Mouse (Mus musculus): Measurements from ENCODE around the gene Cd68.

Cd68 gene

DNA sequence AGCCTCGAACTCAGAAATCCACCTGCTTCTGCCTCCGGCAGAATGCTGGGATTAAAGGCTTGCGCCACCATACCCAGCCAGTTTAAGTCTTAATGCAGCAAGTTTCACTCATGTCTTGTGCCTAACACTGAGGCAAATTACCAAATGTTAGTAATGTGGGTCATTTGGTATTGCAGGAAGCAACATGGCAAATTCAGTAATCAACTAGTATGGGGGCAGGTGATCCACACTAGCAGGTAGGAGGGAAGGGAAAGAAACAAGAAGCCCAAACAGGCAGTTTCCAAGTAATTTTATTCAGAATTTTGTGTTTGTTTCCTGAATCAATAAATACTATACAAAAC, 682 bp upstream of the Cd68 start:
- no peak for DNase-seq (ENCODE audit: low read depth, low spot score)

DNA sequence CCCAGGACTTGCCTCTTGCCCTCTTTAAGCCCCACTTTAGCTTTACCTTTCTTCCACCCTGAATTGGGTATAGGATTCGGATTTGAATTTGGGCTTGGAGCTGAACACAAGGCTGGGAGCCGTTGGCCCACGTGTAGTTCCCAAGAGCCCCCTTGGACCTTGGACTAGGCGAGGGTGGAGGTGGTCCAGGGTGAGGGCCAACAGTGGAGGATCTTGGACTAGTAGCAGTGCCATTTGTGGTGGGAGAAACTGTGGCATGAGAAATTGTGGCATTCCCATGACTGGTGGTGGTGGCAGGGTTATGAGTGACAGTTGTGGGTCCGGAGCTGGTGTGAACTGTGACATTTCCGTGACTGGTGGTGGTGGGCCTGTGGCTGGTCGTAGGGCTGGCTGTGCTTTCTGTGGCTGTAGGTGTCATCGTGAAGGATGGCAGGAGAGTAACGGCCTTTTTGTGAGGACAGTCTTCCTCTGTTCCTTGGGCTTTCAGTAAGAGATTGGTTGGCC, 444 bp downstream of the Cd68 start:
- DNase-seq (ENCODE audit: low read depth, low spot score) = no peak

DNA sequence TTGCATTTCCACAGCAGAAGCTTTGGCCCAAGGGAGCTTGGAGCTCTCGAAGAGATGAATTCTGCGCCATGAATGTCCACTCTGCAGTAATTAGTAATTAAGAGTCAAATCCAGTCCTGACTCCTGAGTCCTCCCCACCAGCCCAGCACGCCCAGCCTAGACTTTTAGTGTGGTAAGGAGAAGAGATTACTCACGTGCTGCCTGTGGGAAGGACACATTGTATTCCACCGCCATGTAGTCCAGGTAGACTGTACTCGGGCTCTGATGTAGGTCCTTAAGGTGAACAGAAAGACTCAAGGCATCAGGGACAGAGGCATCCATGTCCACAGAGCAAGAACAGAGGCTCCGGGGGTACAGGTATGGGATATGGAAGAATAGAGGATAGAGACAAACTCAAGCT, 1.1 kb downstream of the Cd68 start:
- DNase-seq (ENCODE audit: low read depth, low spot score) = no peak

DNA sequence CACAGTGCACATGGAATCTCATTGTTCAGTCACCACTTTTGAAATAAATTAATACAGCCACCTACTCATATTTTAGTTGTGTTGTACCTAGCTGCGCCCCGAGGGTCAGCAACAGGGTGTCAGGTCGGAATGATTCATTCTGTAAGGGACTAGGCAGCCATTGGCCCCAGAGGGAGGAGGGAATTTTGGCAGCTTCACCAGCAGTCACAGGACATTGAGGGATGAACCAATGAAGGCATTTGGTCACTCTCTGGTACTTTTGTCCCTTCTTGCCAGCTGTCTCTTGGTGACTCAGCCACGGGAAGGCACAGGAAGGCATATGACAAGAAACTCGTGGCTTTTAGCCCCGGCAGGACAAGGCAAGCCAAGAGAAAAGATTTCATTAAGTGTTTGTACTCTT, 2.2 kb downstream of the Cd68 start:
- no peak for DNase-seq (ENCODE audit: low read depth, low spot score)

DNA sequence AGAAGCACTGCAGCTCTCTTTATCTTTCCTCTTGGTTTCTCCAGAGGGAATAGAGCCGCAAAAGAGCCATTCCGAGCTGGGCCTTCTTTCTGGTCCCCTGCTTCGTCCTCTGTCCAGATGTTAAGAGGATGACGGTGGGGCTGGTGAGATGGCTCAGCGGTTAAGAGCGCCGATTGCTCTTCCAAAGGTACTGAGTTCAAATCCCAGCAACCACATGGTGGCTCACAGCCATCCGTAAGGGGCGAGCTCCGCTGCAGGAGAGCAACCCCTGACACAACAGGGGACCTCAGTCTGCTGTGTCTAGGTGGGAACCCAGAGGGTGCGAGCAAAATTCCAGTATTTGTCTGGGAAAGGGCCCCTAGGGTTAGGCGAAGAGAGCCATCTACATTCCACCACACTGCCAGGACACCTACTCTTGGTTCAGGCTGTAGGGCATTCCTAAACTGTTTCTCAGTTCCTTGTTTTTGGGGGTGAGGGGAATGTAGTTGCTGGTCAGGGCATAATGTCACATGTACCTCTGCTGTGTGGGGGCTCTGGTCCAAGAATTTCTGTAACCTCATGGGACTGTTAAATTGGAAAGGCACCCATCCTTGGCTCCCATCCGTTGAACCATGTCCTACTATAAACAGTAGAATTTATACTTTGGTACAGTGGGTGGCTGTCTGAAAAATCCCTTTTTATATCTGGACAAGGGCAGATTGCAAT, 2.8 kb downstream of the Cd68 start:
- DNase-seq (ENCODE audit: low read depth, low spot score) = no peak

DNA sequence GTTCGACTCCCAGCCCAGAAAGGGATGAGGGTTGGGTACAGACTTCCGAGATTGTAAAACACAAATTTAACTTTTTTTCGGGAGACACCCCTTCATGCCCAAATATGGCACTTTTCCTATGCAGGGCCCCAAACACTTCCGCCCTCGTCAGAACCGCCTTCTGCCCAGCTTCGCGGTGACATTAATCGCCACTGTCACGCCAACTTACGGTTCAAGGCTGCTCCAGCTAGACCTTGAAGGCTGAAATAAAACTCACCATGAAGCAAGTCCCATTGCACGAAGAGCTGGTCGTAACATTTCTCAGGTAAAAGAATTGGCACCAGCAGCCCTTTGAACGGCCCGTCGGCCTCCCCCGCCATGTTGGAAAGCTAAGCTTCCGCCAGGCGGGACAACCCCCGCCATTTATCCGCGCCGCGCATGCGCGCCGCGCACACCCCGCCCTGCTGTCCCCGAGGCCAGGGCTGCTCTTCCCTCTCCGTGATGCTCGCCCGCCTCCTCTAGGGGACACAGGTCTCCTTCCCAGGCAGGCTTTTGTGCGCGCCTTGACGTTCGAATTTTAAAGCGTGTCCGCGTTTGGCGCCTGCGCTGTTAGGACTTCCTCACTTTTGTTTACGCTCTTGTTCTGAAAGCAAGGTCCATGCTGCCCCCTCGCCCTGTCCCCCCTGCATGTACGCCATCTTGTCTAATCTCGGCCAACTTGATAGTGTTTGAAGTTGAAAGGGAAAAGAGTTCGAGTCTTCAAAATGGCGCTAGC, 3.6 kb downstream of the Cd68 start, which contains the start of gene Mpdu1:
Gene Mpdu1 (minus strand): TSS at position 430 of the 754 bp plus-strand sequence.
- DNase-seq (ENCODE audit: low read depth, low spot score) = peak; percentile 98

DNA sequence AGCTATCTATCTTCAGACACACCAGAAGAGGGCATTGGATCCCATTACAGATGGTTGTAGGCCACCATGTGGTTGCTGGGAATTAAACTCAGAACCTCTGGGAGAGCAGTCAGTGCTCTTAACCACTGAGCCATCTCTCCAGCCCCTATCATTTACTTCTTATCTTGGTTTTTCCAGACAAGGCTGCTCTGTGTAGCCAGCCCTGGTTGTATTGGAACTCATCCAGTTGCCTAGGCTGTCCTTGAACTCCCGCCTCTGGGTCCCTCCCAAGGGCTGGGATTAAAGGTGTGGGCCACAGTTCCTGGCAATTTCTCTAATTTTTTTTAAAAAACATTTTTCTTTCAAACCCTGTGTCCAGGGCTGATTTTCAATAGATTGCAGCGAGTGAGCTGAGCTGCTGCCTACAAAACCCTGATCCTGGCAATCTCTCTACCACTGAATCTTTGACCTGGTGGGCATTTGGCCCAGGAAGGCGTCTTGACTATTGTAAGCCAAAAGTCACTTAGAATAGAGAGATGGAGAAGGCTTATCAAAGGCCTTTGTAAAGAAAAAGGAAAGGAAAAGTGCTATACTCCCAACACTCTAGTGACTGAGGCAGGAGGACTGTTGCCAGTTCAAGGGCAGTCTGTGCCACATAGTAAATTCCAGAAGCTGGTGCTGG, 4.6 kb downstream of the Cd68 start:
- DNase-seq (ENCODE audit: low read depth, low spot score) = no peak

DNA sequence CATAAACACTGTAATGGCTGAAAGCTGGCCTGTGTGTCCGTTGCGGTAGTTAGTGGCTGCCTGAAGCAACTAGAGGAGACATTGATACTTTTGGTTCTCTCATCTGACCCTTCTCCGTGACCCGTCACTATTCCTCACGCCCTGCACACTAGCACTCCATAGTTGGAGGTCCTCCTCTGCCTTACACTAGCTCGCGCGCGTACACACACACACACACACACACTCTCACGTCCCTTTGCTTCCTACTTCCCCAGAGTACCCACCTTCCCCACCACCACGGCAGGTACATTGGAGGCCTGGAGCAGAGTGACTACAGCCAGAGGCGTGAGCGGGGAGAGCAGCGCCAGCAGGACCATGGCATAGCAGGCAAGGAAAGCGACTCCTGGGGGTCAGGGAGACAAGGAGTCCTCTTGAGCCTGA, 8.5 kb downstream of the Cd68 start:
- DNase-seq (ENCODE audit: low read depth, low spot score) = no peak

DNA sequence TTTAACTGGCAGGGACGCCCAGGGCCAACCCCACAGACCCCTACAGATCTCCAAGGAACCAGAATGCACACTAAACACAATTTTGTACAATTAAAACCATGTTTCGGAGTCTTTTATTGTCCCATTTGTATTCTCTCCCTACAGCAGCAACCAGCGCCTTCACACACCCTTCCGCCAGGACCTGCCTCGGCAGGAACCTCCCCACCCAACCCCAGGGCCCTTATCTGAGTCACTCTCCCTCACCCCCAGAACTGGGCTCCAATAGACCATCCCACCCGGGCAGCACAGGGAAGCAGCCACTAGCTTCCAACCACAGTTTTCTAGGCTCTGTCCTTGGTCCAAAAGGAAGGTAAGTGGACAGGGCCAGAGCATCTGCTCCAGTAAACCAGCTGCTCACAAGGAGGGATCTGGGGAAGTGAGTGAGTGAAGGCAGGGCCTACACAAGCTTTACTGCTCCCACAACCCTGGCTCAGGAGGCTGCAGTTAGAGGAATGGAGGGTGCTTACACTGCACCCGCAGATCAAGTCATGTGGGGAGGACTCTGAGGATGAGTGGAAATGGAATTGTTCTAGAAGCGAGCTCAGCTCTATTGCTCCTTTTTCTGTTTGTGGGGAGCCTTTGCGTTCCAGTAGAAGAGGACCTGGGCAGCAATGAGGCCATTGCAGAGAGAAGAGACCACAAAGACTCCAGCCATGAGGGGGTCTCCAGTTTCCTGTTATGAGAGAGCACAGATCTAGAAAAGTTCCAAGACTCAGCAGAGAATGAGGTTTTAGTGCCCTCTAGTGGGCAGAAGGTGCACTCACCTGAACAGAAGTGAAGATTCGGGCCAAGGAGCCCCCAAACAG, 9.1 kb downstream of the Cd68 start:
- no peak for DNase-seq (ENCODE audit: low read depth, low spot score)

DNA sequence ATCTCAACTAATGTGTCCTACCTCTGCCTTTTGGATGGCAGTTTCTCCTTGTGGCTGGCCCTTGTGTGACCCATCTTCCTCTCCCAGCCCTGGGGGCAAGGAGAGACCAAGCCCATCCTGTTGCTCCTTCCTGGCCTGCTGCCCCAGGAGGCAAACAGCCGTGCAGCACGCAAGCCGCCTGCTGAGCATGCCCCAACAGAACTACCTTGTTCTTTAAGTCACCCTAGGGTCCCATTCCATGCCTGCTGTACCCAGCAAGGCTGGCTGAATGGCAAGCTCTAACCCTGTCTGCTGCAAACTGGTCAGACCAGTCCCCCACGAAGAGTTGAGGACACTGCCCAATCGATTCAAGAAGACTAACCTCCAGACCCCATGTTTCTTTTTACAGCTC, 9.9 kb downstream of the Cd68 start:
- no peak for DNase-seq (ENCODE audit: low read depth, low spot score)

DNA sequence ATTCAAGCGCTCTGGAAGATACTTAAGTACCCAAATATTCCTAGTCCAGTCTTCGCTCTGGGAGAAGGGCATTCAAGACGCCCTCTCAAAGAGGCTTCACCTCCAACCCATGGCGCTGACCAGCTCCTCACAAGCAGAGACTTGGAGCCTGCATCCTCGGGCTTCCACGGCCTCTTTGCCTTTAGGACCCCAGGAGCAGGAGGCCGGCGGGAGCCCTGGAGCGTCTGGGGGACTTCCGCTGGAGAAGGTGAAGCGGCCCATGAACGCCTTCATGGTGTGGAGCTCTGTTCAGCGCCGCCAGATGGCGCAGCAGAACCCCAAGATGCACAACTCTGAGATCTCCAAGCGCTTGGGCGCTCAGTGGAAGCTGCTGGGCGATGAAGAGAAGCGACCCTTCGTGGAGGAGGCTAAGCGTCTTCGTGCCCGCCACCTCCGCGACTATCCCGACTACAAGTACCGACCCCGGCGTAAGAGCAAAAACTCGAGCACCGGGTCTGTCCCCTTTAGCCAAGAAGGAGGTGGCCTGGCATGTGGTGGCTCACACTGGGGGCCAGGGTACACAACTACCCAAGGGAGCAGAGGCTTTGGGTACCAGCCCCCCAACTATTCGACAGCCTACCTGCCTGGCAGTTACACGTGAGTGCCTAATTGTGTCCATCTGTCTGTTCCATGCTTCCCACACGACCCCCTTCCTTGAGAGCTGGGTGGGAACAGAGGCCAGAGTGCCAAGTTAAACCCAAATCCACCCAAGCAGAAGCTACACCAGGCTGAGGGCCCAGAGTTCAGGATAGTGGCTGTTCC, 10.5 kb downstream of the Cd68 start, which contains the start of gene Sox15:
Gene Sox15 (plus strand): TSS at position 51 of the 801 bp plus-strand sequence.
- peak; percentile 42 for DNase-seq (ENCODE audit: low read depth, low spot score)

DNA sequence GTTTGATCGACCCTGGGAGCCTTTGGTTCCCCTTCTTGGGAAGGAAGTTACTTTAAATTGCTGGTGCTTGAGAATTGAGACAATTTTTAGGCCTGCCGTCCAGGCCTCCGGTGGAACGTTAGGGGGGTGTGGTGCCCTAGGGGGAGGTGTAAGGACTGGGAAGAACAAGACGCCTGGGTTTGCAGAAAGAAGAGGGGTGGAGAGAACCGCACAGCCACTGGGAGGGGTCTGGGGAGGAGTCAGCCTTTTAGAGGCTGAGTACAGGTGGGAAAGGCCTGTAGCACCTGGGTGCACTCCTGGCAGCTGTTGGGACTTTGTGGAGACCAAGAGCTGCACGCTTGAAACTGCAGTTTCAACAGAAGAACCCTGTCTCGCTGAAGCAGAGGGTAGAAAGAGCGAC, 11.2 kb downstream of the Cd68 start:
- no peak for DNase-seq (ENCODE audit: low read depth, low spot score)

DNA sequence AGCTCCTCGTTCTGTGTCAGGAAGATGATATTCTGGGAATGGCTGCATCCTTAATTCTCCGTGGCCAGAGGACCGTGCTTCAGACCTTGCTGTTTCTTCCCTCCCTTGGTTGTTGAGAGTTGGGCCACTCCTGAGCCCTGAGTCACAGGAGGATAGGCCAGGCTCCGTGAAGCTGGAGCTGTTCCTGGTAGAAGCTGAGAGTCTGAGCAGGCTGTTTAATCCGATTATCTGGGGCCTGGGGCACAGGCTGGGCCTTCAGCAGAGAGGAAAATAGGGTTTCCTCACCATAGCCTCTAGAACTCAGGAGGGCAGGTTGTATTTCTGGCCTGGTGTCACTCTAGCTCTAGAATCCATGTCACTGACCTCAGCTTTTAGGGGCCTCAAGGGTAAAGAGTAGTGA, 12.6 kb downstream of the Cd68 start:
- DNase-seq (ENCODE audit: low read depth, low spot score) = no peak

DNA sequence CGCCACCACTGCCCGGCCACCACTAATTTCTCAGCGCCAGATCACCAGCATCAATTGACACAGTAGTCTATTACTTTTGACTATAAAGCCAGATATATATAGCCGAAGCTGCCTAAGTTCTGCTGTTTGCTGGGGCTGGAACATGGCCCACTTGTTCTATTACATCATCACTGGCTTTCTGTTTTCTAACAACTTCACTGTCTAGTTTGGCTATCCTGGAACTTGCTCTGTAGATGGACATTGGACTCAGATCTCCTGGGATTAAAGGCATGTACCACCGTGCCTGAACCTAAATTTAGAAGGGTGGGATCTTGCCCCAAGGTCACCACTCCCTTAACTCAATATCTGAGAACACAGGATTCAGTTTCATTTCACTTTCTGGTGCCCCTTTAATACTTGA, 20.1 kb downstream of the Cd68 start:
- DNase-seq (ENCODE audit: low read depth, low spot score) = no peak

DNA sequence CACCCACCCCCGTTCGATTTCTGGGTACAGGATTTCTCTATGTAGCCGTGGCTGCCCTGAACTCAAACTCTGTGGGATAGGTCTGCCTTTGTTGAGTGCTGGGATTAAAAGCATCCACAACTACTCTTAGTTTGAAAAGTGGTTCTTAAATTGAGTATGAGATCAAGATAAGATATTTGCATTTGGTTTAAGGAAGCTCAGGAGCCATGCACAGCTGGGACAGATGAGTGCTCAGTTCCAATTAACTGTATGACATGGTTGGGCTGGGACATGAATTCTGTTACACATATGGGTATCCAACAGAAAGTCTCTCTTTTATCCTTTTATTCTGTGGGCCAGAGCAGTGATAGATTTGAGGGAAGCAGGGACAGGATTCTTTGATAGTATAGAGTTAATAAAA, 30.5 kb downstream of the Cd68 start:
- DNase-seq (ENCODE audit: low read depth, low spot score) = no peak

DNA sequence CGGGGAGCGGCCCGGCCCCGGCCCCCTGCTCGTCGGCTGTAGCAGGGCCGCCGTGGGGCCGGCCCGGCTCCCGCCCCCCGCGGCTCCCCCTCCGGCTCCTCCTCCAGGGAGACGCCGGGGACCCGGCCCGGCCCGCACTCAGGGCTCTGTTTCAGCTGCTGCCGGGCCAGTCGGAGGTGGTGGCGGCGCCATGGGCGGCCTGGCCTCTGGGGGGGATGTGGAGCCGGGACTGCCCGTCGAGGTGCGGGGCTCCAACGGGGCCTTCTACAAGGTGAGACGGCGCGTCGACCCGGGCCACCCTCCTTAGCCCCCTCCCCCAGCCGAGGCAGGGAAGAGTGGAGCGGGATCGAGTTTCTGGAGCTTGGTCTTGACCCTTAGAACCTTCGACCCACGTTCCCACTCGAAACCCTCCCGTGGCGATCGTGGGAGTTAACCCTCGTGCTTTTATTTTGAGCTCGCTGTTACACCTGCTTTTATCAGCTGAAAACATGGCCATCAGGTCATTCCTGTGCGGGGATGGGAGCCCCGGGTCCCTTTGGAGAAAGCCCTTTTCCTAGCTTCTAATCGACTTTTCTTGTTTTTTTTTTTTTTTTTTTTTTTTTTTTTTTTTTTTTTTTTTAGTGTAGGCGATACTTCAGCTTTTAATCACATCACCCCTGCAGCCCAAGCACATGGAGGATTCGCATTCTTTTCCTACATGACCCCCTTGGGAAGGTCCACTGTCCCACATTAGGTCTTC, 32.7 kb downstream of the Cd68 start:
- DNase-seq (ENCODE audit: low read depth, low spot score) = peak; percentile 49

DNA sequence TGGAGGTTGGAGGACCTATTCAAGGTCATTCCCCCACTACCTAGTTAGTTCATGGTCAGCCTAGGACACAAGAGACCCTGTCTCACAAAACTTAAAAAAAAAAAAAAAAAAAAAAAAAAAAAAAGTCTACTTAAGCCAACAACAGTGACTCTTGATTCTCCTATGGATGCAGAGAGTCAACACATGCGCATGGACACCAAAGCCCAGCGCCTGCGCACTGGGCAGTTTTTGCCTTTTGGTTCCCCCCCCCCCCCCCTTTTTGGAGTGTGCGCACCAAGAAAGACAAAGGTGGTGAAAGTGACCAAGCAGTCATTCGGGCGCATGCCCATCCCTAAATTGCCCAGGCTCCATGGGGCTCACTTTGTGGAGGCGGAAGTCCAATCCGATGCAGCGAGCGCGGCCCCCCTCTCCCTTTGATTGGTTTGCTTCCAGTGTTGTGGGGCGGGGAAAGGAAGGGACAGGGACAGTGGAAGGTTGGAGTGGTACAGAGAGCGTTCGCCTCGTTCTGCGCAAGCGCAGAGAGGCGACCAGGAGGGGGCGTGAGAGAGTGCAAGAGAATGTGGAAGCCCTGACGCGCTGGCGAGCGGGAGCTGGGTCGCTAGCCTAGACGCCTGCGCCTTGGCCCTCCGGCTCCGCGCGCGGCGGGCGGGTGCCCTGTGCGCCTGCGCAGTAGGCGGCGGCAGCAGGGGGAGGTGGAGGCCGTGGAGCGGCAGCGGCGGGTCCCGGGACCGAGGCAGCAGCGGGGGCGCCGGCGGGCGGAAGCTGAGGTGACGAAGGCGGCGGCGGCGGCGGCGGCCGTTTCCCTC, 33.5 kb downstream of the Cd68 start, which contains the start of gene Fxr2:
Gene Fxr2 (plus strand): TSS at position 707 of the 806 bp plus-strand sequence.
- DNase-seq (ENCODE audit: low read depth, low spot score) = peak; percentile 100

DNA sequence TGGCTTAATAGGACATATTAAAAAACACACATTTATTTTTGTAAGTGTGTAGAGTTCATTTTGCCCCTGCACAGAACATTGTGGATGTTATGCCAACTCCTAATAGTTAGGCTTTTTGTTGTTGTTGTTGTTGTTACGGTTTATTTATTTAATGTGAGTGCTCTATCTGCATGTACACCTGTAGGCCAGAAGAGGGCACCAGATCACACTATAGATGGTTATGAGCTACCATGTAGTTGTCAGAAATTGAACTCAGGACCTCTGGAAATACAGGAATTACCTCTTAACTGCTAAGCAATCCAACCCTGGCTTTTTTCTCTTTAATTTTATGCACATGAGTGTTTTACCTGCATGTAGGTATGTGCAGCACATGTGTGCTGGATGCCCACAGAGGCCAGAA, 36.2 kb downstream of the Cd68 start:
- DNase-seq (ENCODE audit: low read depth, low spot score) = no peak

DNA sequence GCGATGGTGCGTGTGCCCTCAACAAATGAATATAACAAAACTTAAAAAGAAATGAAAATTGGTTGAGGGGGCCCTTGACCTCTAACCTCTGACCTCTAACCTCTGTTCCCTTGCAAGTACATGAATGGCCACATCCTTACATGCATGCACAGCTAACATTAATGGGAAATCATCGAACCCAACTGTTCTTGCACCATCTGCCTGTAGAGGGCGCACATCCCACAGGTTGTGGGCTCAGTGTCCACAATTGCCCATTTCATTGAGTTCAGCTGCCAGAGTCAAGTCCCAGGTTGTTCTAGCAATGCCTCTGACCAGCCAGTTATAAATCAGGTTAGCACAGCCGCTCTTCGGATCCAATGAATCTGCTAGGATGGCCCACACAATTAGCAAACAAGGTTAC, 37.7 kb downstream of the Cd68 start:
- no peak for DNase-seq (ENCODE audit: low read depth, low spot score)
